Mouse (Mus musculus) inflammation-experienced regulatory T-cells, adult 6 months (primary cell): Measurements from ENCODE around the gene Gm6096. TPM values are rescaled to one million over a fixed set of nuclear protein-coding genes. Genes with fewer than 3 reads are reported as not detected.

Experiments
- ATAC-seq: one replicate; pipeline ENCODE4 v1.8.0; 2017
- polyA plus RNA-seq, 3 experiments: library from polyadenylated mRNA; unstranded; fragments of 100-300 nt; shearing (Covaris generic); gene quantifications; one replicate each; pipeline ENCODE4 v1.2.1; 2017

Gene Gm6096
- polyA plus RNA-seq, 3 experiments from 2014 or later = not detected

- ATAC-seq = no peak
Measured at GRCm38 (mm10) chr7:34238086-34238485, 12.8 kb upstream of the Gm6096 start.

GRCm38 (mm10) chr7:34242176-34242575 is 8.7 kb upstream of the Gm6096 start:
- ATAC-seq = no peak

- no peak for ATAC-seq
Measured at GRCm38 (mm10) chr7:34246870-34247499, 3.9 kb upstream of the Gm6096 start.

- ATAC-seq = peak; percentile 63
Measured at GRCm38 (mm10) chr7:34252030-34252429, 1.2 kb downstream of the Gm6096 start.

- no peak for ATAC-seq
Measured at GRCm38 (mm10) chr7:34255137-34255536, 4.3 kb downstream of the Gm6096 start.

- no peak for ATAC-seq
Measured at GRCm38 (mm10) chr7:34255916-34256315, 5.1 kb downstream of the Gm6096 start.

GRCm38 (mm10) chr7:34257279-34257678 is 6.4 kb downstream of the Gm6096 start:
- ATAC-seq = no peak

- ATAC-seq = no peak
Measured at GRCm38 (mm10) chr7:34258407-34258806, 7.6 kb downstream of the Gm6096 start.

GRCm38 (mm10) chr7:34263437-34263836 is 12.6 kb downstream of the Gm6096 start:
- no peak for ATAC-seq

GRCm38 (mm10) chr7:34265876-34266346 is 15.1 kb downstream of the Gm6096 start:
- peak; percentile 76 for ATAC-seq

GRCm38 (mm10) chr7:34266421-34266820 is 15.6 kb downstream of the Gm6096 start:
- no peak for ATAC-seq

- ATAC-seq = no peak
Measured at GRCm38 (mm10) chr7:34268463-34268862, 17.6 kb downstream of the Gm6096 start.

- peak; percentile 43 for ATAC-seq
Measured at GRCm38 (mm10) chr7:34272465-34272864, 21.6 kb downstream of the Gm6096 start.

GRCm38 (mm10) chr7:34276066-34276465 is 25.2 kb downstream of the Gm6096 start:
- ATAC-seq = no peak

GRCm38 (mm10) chr7:34277656-34278055 is 26.8 kb downstream of the Gm6096 start:
- ATAC-seq = no peak

- no peak for ATAC-seq
Measured at GRCm38 (mm10) chr7:34290450-34291151, 39.8 kb downstream of the Gm6096 start.

- ATAC-seq = no peak
Measured at GRCm38 (mm10) chr7:34291265-34291664, 40.4 kb downstream of the Gm6096 start.

- ATAC-seq = no peak
Measured at GRCm38 (mm10) chr7:34292633-34293032, 41.8 kb downstream of the Gm6096 start.

- no peak for ATAC-seq
Measured at GRCm38 (mm10) chr7:34296124-34296523, 45.3 kb downstream of the Gm6096 start.

- no peak for ATAC-seq
Measured at GRCm38 (mm10) chr7:34298818-34299217, 48.0 kb downstream of the Gm6096 start.
